Mouse (Mus musculus) 3T3-L1 (cell line): ENCODE results near the gene Clasp2.

ENCODE experiments used
- DNase-seq: peaks from one replicate; pipeline ENCODE4 v3.0.0-alpha.2; 2015; ENCODE audit warnings: low read depth, low spot score

The Clasp2 gene

DNA sequence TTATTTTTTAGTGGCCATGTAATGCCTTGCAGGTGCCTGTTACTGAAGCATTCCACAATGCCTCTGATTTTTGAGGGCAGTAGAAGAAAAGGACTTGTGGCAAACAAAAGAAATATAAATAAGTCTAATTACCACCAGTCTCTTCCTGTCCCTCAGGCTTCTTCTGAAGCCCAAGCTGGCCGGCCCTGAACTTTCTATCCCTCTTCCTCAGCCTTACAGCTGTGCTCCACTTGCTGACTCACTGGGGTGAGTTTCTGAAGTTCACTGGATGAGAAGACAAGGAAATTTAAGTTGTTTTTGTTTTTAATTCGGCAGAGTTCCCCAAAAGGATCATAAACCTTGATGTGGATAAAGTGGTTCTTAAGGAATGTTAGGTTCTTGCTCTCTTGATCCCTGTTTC lies 74.6 kb downstream of the Clasp2 start:
- DNase-seq = no peak

DNA sequence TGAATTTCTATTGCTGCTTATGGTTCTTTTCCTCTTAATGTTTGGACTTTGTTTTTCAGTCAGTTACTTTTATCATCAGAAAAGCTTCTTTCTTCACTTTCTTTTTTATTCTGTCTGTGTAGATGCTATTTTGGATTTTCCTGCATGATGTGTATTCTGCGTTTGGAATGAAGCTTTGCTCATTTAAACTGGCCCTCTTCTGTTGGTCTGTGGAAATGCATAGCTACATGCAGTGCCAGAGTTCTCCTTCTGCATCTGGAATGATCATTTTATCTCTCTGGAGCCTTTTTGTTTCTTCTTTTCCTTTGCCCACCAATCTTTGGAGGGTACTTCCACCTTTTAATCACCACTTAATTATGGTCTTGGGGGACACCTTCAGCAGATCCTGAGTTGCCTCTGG lies 80.9 kb downstream of the Clasp2 start:
- peak; percentile 6 for DNase-seq

DNA sequence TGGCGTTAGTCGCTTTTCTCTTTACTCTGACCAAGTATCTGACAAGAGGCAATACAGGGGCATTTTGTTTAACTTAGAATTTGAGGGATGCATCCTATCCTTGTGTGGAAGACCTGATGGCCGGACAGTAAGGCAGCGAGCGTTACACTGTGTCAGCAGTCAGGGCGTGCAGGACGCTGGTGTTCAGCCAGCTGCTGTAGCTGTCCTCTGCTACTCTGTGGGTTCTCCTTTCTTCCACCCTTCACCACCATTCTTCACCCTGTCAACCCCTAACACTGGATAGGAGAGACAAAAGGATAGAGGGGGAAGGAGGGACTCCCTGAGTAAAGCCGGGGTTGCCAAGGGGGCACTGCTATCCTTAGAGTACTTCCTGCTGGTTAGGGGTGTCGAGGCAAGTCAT lies 87.4 kb downstream of the Clasp2 start:
- DNase-seq = no peak

DNA sequence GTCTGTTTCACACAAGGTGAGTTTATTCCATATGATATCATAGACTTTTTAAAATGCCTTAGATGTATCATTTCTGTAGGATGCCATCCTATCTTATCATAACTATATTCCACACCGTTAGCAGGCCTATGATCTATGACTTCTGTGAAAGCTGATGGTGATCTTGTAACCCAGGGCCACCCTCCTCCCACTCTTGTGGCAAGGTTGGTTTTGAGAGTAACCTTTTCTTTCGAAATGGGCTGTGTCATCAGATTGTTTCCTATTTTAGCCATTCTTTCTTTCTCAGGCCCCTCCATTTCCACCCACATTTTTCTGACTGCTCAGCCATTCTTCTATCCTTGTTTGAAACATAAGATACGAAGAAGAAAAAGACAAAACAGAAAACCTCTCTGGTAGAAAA lies 88.9 kb downstream of the Clasp2 start:
- no peak for DNase-seq

DNA sequence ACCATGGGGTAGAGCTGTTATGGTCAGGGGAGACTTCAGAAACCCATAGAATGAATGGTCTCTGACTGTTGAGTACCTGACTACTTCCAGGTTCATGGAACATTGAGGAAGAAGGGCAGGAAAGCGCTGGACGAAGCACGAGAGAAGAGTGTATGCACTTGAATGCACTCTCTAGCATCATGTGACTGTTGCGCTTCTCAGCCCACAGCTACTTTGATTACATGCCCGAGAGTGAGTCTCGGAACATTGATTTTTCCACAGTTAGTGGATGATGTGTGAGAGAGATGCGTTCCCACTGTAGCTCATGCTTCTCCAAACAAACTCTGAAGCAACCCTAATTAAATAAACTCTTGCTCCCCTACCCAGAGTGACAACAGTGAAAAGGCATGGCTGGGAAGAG lies 92.2 kb downstream of the Clasp2 start:
- no peak for DNase-seq

DNA sequence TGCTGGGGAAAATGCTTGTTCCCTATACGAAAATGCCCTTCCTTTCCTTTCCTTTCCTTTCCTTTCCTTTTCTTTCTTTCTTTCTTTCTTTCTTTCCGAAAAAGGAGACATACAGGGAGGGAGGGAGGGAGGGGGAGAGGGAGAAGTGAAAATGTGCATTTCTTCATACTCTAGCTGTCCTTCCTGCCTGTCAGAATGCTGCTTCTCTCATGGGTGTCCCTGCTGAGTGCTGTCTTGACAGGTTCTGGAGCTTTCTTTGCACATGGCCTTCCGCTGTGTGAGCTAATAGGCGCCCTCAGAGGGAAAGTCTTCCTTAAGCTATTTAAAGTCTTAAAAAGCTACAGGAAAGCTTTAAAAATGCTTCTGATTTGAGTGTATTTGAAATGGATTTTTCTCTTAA lies 95.7 kb downstream of the Clasp2 start:
- DNase-seq = no peak

DNA sequence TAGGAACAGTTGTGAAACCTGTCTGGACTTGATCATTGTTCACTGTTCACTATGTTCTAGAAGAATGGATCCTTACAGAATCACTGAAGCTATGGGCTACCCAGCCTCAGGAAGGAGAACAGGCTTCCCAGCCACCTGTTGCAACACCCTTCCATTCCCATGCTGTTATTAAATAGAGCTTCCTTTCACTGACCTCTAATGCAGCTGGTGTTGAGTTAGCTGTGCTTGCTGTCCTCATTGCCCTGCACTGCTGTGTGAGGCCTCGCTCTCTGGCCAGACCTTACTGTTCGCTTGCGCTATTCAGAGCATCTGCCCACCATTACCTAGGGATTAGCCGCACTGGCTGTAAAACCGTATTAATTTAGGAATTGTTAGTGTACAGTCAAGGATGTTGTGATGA lies 96.2 kb downstream of the Clasp2 start:
- no peak for DNase-seq

DNA sequence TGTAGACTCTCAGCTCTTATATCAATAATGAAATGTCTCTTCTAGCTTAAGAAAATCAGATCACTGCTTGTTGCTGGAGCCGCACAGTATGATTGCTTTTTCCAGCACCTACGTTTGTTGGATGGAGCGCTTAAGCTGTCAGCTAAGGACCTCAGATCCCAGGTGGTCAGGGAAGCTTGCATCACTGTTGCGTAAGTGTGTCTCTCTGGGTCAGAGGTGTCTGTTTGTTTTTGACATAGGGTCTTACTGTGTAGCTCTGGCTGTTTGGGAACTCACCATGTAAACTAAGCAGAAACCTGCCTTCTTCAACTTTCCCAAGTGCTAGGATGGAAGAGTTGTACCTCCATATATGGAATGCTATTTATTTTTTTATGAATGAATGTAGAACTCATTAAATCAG lies 102.8 kb downstream of the Clasp2 start:
- no peak for DNase-seq

DNA sequence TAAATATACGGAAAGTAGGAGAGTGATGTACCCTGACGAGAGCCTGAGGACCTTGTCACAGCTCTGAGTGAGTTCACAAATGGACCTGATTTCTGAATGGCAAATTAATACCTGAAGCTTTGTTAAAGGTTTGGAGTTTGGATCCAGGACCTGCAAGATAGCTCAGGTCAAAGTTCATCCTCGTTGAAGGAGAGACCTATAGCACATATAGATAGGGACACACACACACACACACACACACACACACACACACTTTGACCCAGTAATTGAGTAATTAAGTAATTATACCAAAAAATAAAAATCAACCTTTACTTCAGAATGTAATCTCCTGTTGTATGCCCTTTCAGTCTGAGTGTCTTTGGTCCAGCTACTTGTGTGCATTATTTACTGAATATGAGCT lies 114.2 kb downstream of the Clasp2 start:
- no peak for DNase-seq

DNA sequence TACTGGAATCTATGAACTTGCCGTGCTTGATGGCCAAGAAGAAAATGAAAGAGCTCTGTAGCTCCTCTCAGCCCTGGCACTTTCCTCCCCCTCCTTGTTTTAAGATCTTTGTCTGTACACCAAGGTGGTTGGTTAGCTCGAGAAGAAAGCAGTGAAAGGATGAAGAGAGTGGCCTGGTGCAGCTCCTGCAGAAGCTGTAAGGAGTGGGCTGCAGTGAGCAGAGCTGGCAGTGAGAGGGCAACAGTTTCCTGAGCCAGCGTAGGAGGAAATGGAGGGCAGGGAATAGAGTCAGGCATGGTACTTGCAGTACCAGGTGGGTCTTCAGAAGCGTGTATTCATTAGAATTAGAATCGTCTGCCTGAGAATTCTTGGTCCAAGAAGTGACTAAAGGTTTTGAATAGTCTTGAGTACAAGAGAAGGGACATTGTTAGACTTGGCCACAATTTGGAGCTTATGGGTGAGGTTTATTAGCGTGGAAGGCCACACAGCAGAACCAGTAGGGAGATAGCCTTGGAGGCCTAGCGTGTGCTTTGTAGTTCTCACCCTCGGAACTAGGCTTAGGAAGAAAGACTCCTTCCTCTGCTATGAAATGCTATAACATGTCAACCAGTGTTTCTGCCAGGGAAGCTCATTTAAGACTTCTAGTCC lies 116.1 kb downstream of the Clasp2 start:
- DNase-seq = no peak

DNA sequence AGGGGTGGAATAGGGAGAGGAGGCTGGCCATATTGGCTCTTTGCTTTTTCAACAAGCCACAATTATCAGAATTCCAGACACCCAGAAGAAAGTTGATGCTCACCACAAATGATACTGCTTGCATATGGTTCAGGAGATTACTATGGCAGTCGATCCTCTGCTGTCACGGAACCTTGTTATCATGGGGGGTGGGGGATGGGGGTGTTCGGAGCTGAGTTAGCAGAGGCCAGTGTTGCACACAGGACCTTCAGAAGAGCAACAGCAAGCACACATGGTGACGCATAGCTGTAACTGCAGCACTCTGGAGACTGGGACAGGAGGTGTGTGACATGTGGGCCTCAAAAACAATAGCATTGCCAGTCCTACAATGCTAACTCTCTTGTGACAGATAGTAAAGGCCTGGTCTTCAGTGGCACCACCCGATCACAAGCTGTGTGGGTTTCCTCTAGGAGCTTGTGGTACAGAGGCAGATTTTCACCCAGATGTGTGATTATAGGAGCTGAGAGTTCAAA lies 116.7 kb downstream of the Clasp2 start:
- no peak for DNase-seq

DNA sequence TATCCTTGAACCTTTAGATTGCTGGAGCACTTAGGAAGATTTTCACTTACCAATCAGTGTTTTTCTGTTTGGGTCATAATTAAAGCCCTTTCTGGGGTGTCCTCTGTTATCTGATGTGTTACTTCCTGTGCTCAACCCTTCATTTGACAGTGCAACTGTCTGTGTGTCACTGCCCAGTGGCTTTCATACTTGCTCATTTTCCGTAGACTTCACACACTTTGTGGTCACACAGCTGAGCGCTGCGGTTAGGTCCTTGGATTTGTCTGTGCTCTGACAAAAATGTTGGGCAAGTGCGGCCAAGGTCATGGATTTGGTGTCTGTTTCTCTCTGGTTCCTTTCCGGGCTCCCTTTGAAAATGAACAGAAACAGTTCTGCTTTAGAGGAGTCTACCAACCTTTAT lies 118.1 kb downstream of the Clasp2 start:
- DNase-seq = no peak

DNA sequence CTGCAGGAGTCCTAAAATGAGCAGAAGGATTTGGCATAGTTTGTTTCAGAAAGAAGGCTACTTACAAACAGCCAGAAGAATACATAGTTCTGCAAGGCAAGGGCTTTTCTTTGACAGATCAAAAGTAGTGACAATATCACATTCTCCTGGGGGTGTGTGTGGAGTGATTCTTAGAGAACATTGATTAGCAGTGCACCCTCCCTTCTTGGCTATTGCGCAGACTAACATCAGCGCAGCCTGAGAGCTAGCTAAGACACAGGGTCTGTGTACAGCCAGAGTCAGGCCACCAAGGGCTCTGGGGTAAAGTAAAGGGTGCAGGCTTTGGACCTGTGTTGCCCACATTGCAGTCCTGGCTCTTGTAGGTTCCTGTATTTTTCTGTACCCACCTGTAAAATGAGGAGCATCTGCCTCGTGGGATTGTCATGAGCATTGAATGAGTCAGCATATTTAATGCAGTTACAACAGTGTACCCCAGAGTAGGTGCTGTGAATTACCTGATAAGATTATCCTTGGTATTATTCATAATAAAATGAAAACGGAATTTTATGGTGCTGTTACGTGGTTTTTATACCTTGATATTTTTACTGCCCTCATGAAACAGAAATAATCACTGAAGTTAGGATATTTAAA lies 122.2 kb downstream of the Clasp2 start:
- DNase-seq = no peak

DNA sequence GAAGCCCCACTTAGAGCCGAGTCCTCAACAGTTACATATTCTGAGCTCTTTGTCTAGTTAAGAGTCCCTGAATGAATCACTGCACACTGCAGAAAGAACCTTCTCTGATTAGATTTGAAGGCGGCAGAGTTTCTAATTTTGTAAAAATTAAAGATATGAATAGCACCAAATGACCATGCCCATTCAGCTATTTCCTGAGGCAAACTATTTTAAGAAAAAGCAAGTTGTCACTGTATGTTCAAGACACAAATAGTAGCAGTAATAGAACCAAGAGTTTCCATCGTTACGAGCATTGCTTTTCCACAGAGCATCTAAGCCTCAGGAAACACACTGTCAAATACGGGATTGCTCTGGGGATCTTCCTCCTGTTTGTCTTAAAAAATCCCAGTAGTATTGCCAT lies 126.7 kb downstream of the Clasp2 start:
- DNase-seq = no peak

DNA sequence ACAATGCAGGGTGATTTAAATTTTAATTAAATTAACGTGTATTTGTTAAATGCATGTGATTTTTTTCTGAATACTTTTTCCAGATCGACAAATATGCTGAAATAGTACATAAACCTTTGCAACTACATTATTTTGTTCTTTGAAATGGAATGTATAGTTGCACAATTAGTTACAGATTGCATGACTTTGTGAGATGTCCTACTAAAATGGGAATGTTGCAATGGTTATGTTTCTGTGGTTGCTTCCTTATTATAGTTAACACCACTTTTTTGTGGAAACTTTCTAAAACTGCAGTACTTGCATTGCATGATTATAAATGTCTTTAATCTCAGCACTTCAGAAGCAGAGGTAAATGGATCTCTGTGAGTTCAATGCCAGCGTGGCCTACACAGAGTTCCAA lies 153.6 kb downstream of the Clasp2 start:
- no peak for DNase-seq

DNA sequence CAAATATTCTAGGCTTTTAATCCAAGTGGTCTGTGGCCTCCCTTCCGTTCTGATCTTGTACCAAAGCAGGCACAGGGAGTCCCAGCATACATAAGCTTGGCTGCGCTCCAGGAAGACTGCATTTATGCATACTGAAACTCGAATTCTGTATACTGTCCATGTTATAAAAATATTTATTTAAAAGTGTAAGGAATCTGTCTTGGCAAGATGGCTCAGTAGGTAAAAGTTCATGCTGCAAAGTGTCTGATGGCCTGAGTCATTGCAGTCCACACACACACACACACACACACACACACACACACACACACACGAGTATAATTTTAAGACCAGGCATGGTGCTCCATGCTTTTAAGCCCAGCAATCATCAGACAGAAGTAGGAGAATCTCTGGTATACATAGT lies 161.9 kb downstream of the Clasp2 start:
- DNase-seq = peak; percentile 34

DNA sequence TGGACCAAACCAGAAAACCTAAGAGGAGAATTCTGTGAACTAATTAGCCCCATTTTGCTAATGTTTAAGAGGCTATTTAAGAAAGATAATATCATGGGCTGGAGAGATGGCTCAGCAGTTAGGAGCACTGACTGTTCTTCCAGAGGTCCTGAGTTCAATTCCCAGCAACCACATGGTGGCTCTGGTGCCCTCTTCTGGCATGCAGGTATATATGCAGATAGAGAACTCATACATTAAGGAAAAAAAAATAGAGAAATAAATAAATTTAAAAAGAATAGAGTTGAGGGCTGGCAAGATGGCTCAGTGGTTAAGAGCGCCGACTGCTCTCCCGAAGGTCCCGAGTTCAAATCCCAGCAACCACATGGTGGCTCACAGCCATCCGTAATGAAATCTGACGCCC lies 163.0 kb downstream of the Clasp2 start:
- DNase-seq = peak; percentile 11

DNA sequence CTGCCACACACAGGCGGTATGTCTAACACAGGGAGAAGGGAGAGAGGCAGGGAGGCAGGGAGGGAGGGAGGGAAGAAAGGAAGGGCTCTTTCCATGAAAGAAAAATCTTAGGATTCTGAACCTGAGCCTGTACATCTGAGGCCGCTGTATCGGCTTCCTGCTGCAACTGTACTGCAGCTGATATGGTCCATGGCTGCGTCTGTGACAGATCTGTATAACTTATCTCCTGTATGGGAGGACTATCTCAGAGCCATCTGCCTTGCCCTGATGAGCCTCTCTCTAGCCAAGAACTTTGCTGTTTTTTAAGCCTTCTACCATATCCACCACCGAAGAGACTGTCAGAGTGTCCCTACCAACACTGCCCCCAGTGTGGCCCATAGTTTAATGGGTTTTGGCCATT lies 174.5 kb downstream of the Clasp2 start:
- DNase-seq = no peak

DNA sequence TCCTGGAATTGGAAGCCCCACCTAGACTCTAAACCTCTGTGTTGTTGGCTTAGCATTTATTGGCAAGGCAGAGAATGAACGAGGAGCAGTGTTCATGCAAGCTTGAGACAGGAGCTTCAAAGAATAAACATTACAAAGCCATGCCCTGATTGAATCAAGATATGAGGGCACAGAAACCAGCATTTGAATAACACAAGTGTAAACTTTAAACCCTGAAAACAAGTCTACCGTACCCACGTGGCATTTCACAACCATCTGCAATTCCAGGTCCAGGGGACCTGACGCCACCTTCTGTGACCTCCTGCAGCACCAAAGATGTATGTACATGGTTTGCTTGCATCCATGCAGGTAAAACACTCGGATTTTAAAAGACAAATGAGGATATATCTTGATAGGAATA lies 181.4 kb downstream of the Clasp2 start:
- no peak for DNase-seq

DNA sequence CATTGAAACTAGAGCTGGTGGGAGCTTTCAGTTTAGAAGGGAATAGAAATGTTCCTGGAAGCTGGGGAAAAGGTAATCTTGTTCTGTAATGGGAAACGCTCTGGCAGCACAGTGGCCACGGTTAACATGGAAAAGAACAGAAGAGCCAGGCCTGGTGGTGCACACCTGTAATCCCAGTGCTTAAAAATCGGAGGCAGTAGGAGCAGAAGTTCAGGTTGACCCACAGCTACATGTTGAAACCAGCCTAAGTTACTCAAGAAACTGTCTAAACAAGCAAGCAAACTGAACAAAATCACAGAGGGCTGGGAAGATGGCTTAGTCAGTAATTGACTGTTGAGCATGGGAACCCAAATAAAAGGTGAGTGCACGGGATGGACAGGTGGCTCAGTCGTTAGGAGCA lies 183.6 kb downstream of the Clasp2 start:
- DNase-seq = no peak

DNA sequence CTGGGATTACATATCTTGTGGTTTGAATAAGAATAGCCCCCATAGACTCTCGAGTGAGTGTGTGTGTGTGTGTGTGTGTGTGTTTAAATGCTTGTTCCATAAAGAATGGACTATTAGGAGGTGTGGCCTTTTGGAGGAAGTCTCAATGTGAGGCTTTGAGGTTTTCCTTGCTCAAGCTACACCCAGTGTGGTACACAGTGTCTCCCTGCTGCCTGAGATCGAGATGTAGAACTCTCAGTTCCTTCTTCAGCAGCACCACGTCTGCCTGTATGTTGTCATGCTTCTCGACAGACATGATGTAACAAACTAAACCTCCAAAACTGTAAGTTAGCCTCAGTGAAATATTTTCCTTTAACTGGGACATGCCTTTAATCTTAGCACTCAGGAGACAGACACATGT lies 187.3 kb downstream of the Clasp2 start:
- DNase-seq = no peak

DNA sequence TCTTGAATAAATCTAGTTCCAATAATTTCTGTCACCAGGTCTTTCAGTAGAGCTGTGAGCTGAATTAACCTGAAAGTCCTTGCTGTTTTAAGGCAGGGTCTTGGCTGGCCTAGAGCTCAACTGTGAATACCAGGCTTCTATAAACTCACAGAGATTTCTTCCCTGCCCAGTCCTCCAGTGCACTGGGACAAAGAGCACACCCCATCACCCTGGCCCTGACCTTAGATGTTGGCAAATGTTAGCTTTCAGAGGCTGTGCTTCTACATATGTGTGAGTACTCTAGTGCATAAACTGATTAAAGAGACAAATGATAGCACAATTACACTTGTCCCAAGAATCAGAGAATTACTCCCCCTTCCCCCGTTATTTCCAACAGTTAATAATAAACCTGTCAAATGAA lies 188.4 kb downstream of the Clasp2 start:
- DNase-seq = peak; percentile 23

DNA sequence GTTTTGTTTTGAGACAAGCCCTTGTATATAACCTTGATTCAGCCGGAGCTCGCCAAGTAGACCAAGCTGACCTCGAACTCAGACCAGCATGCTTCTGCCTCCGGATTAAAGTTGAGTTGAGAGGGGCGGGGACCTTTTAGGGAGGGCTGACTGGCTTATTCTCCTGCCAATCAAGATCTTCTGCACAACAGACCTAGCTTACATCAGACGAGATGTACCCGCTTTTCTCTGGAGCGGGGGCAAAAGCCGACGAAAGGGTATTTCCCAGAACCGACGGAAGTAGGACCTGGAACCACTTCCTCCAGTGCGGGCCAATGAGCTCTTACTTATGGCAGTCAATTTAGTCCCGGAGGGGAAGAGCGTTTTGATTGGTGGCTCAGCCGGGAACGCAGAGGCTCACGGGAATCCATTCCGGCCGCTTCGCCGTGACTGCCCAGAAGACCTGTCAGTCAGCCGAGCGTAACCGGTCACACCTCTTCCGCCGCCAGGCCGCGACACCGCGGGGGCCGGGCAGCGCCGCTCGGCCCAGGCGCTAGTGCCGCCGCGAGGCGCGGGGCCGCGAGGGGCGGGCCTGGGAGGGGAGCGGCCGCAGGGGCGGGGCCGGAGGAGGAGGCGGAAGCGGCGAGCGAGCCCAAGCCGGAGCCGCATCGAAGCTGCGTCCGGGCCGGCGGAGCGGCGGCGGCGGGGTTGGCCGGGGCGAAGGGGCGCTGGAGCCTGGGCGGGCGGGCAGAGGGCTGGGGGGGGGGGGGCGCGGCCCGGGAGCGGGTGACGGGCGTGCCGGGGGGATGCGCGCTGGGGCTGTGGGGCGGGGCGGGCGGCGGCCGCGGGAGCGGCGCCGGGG lies 189.5 kb downstream of the Clasp2 start, which contains the start of gene Ubp1:
Gene Ubp1, plus strand, starts transcription at position 401 of the 841 bp plus-strand sequence.
- DNase-seq = peak; percentile 99
